Mouse (Mus musculus): ENCODE measurements around the gene Col6a1.

The Col6a1 gene

DNA sequence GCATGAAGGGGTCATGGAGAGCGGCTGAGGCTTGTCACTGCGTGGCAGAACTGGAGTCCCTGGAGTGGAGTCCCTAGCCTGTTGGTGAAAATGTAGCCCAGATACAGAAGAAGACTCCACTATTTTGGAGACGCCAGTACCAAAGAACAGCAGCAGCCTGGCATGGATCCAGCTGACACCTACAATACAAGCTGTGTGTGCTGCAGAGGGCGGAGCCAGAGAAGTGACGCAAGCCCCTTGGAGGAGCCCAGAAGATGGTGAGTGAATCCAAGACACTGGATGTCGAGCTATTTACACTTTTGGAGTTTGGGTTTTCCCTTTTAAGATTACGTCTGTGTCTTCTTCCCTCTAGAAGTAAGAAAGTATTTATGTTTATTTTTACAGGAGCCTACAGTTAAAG lies 47.8 kb downstream of the Col6a1 start:
- peak; percentile 71 for DNase-seq (ENCODE audit: low read depth)

DNA sequence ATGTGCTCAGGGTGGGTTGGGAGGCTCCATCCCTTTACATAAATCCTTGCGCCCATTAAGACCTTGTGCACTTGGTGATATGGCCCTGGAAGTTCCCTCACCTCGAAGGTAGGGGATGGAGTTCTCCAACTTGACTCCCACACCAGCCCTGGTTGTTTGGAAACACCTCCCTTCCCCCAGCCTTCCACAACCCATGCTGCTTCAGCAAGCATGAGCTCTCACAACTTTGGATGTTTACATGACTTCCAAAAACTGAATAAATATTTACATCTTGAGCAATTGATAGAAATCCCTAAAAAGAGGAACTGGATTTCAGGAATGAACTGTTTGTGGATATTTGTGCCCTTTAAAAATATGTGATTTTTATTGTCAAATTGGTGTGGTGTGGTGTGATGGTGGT lies 50.7 kb downstream of the Col6a1 start:
- DNase-seq (ENCODE audit: low read depth): peak; percentile 42

GRCm38 (mm10) chr10:76674581-76674980 lies 51.4 kb downstream of the Col6a1 start:
- DNase-seq (ENCODE audit: low read depth): peak; percentile 64

- no peak for DNase-seq (ENCODE audit: low read depth)
Measured at GRCm38 (mm10) chr10:76671939-76672338, 54.0 kb downstream of the Col6a1 start.

- DNase-seq (ENCODE audit: low read depth): peak; percentile 99
Measured at GRCm38 (mm10) chr10:76668947-76669284, 57.1 kb downstream of the Col6a1 start.

GRCm38 (mm10) chr10:76668261-76668946 lies 57.6 kb downstream of the Col6a1 start:
- DNase-seq (ENCODE audit: low read depth): no peak

GRCm38 (mm10) chr10:76667197-76667805 lies 58.7 kb downstream of the Col6a1 start:
- no peak for DNase-seq (ENCODE audit: low read depth)

GRCm38 (mm10) chr10:76665551-76665950 lies 60.4 kb downstream of the Col6a1 start:
- no peak for DNase-seq (ENCODE audit: low read depth)

DNA sequence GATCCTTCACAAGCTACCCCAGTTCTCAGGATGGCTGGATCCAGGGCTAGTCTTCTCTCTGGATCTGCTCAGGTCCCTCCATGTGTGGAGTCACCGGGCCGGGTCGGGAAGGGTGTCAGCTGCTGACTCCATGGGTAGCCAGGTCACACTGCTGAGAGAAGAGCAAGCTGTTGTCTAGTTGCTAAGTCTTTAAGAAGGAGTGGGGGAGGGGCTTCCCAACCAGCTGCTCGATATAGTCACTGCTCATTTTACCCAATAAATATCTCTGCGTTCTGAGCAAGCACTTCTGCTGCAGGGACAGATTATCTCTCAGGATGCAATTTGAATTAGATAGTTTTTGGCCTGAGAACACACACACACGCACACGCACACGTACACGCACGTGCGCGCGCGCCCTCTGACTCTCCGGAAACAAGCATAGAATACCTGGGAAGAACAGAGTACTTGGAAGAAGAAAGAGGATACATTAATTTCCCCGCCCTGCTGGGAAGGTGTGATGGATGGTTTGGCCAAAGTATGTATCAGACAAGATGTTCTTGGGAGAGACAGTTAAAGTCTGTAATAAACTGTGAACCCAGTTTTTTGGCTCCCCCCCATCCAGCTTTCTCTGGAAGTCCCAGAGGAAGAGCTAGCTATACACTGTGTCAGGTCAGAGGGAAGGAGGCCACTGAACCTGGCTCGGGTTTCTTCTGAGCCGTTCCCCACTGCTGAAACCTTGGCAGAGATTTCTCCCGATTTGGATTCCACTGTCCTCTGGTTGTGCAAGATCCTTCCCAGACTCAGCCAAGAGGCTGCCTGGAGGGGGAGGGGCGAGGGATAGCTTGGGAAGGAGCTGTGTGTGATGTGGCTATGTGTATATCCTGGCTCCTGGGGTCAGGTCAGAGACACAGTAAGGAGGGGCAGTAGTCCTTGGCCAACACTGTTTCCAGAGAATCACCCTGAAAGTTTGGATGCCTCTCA lies 61.5 kb downstream of the Col6a1 start:
- DNase-seq (ENCODE audit: low read depth): peak; percentile 98

All from NIH3T3 (cell line).